29 mouse cellular contexts compared by ENCODE assay signal in the genomic region with DNA sequence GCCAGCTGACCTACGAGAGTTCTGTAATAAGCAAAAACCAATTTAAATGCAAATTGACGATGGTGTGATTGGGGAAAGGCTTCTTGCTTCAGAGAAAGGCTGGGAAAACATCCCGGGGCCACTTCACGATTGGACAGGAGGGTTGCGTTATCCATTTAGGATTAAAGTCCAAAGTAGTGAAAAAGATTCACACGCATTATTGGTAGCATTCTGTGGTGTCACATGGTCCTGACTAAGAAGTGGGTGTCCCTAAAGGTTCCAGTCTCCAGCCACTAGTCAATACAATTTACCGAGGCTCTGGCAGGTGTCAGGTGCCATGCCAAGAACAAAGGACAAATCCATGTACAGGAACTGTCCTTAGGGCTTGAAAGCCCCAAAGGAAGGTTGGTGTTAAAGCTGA.
DNase-seq lines count a peak whose midpoint lies in the region; ATAC-seq and TF ChIP-seq lines count a peak whose summit lies in the region.
"Had no signal": no experiment of that assay in that cellular context is flagged by ENCODE, and none has a peak within 500 bp of the region (broad histone marks: within the 10 kb centered on the region; RNA-seq: fewer than 3 reads in every experiment).

No protein-coding gene starts in this region.

- WGBS in intestine, postnatal 0 days = 52% methylated on average over 7 of the region's 7 CpGs
- 83% methylated on average over 7 of the region's 7 CpGs for WGBS in intestine, embryonic 15.5 days

- H3K4me2 ChIP-seq in intestine, postnatal 0 days (replicated peaks; ENCODE audit: low read depth) = no peak overlapping the region
- H3K4me2 ChIP-seq in intestine, embryonic 15.5 days (replicated peaks) = no peak overlapping the region
- H3K4me2 ChIP-seq: embryonic facial prominence, embryonic 13.5 days; embryonic facial prominence, embryonic 15.5 days; forebrain, embryonic 12.5 days had no signal

- H3K9me3 ChIP-seq in intestine, postnatal 0 days (ENCODE audit: control insufficient read depth) = no peaks in the 10 kb centered on the region
- no peaks in the 10 kb centered on the region for H3K9me3 ChIP-seq in intestine, embryonic 15.5 days
- H3K9me3 ChIP-seq: embryonic facial prominence, embryonic 15.5 days; forebrain, embryonic 12.5 days had no signal

- H3K36me3 ChIP-seq in intestine, postnatal 0 days (ENCODE audit: control insufficient read depth, insufficient read depth) = no peaks in the 10 kb centered on the region
- no peaks in the 10 kb centered on the region for H3K36me3 ChIP-seq in intestine, embryonic 15.5 days
- H3K36me3 ChIP-seq: embryonic facial prominence, embryonic 13.5 days; embryonic facial prominence, embryonic 15.5 days; forebrain, embryonic 10.5 days; forebrain, embryonic 12.5 days; G1E had no signal

- peak; percentile 61; the same call in 1 of the 2 replicates for ATAC-seq in intestine, postnatal 0 days
- no peak for ATAC-seq in intestine, embryonic 15.5 days
- ATAC-seq: activated CD4-positive, CD25-positive, alpha-beta regulatory T cell, adult 4 months; CD4-positive, CD25-positive, alpha-beta regulatory T cell, adult 4 months; forebrain, embryonic 14.5 days; forebrain, embryonic 16.5 days; Patski had no signal

- no peaks in the 10 kb centered on the region for H3K27me3 ChIP-seq in intestine, postnatal 0 days (replicated peaks; ENCODE audit: control insufficient read depth, insufficient read depth, low read length)
- H3K27me3 ChIP-seq in intestine, embryonic 15.5 days (replicated peaks) = no peaks in the 10 kb centered on the region
- H3K27me3 ChIP-seq: CH12.LX; embryonic facial prominence, embryonic 13.5 days; embryonic facial prominence, embryonic 15.5 days; forebrain, embryonic 12.5 days; Patski had no signal

- H3K9ac ChIP-seq in intestine, postnatal 0 days (ENCODE audit: low read depth, low read length) = no peak overlapping the region
- H3K9ac ChIP-seq in intestine, embryonic 15.5 days = no peak overlapping the region
- H3K9ac ChIP-seq: embryonic facial prominence, embryonic 13.5 days; embryonic facial prominence, embryonic 15.5 days; forebrain, embryonic 12.5 days had no signal

- H3K4me3 ChIP-seq in intestine, postnatal 0 days (ENCODE audit: low read depth, low read length) = no peak overlapping the region
- no peak overlapping the region for H3K4me3 ChIP-seq in intestine, embryonic 15.5 days (replicated peaks)
- H3K4me3 ChIP-seq in left cerebral cortex, adult 2 months = no peak overlapping the region
- H3K4me3 ChIP-seq in bone marrow macrophage, adult 2 months (ENCODE audit: insufficient read depth, low read length) = no peak overlapping the region
- H3K4me3 ChIP-seq: embryonic facial prominence, embryonic 13.5 days; embryonic facial prominence, embryonic 15.5 days; erythroblast, embryonic 14.5 days; forebrain, embryonic 10.5 days; forebrain, embryonic 12.5 days had no signal

- intact Hi-C loops in left cerebral cortex, adult 2 months (cut with DNase I) = no loop called here
- intact Hi-C loops in left cerebral cortex, postnatal 4 days (cut with DNase I) = no loop called here

- H3K27ac ChIP-seq in intestine, postnatal 0 days (ENCODE audit: low read depth, low read length) = no peak overlapping the region
- H3K27ac ChIP-seq in intestine, embryonic 15.5 days = no peak overlapping the region
- H3K27ac ChIP-seq in left cerebral cortex, adult 2 months = peak overlapping the region; percentile 48
- H3K27ac ChIP-seq in bone marrow macrophage, adult 2 months (ENCODE audit: insufficient read depth, low read depth, low read length) = peak overlapping the region; percentile 56
- H3K27ac ChIP-seq: embryonic facial prominence, embryonic 13.5 days; embryonic facial prominence, embryonic 15.5 days; forebrain, embryonic 10.5 days; forebrain, embryonic 12.5 days had no signal

- TF ChIP-seq CTCF in intestine, postnatal 0 days (IDR thresholded peaks at IDR 0.05; ENCODE audit: low read depth) = no peak
- TF ChIP-seq CTCF in left cerebral cortex, adult 2 months (IDR thresholded peaks at IDR 0.05) = no peak
- no peak for TF ChIP-seq CTCF in bone marrow macrophage, adult 2 months (IDR thresholded peaks at IDR 0.05; ENCODE audit: low read depth, low read length)

- DNase-seq in left cerebral cortex, adult 2 months (ENCODE audit: extremely low spot score in 1 of 2, low spot score in 2 of 2) = no peak
- DNase-seq in left cerebral cortex, postnatal 4 days = no peak
- no peak for DNase-seq in gastrocnemius, postnatal 4 days (ENCODE audit: low spot score in 2 of 2)
- DNase-seq: adrenal gland, adult 8-10 months; adrenal gland, postnatal 14 days; adrenal gland, postnatal 36 days; B cell, adult 2 months; cerebellum, adult 11 months; cerebellum, adult 18-20 months; cerebellum, adult 8-10 months; cerebellum, adult 9-11 months; cerebellum, postnatal 14 days; cerebellum, postnatal 36 days; embryo, embryonic 11 days had no signal

- no peak for TF ChIP-seq POLR2A in bone marrow macrophage, adult 2 months (IDR thresholded peaks at IDR 0.05; ENCODE audit: borderline replicate concordance, low read depth, low read length)

- no peaks in the 10 kb centered on the region for H3K4me1 ChIP-seq in intestine, postnatal 0 days (replicated peaks; ENCODE audit: control insufficient read depth, insufficient read depth, low read length)
- no peaks in the 10 kb centered on the region for H3K4me1 ChIP-seq in intestine, embryonic 15.5 days (replicated peaks)
- H3K4me1 ChIP-seq in bone marrow macrophage, adult 2 months (ENCODE audit: control insufficient read depth, insufficient read depth, low read length) = peaks cover 49% of the 10 kb centered on the region
- H3K4me1 ChIP-seq: embryonic facial prominence, embryonic 13.5 days; embryonic facial prominence, embryonic 15.5 days; forebrain, embryonic 10.5 days; forebrain, embryonic 12.5 days had no signal

Comparison
In these comparisons a context has a peak if more than half of its experiments do, and no peak if none do; other contexts are left out.
1. H3K27ac ChIP-seq: peak in left cerebral cortex, adult 2 months (single experiment) and bone marrow macrophage, adult 2 months (single experiment); none in intestine, postnatal 0 days (single experiment) and intestine, embryonic 15.5 days (single experiment).